Mouse (Mus musculus): Measurements from ENCODE around the gene Rab5c. TPM values are rescaled to one million over a fixed set of nuclear protein-coding genes. Genes with fewer than 3 reads are reported as not detected.

The Rab5c gene
- polyA plus RNA-seq, 2 experiments = 73.2 to 188 TPM

DNA sequence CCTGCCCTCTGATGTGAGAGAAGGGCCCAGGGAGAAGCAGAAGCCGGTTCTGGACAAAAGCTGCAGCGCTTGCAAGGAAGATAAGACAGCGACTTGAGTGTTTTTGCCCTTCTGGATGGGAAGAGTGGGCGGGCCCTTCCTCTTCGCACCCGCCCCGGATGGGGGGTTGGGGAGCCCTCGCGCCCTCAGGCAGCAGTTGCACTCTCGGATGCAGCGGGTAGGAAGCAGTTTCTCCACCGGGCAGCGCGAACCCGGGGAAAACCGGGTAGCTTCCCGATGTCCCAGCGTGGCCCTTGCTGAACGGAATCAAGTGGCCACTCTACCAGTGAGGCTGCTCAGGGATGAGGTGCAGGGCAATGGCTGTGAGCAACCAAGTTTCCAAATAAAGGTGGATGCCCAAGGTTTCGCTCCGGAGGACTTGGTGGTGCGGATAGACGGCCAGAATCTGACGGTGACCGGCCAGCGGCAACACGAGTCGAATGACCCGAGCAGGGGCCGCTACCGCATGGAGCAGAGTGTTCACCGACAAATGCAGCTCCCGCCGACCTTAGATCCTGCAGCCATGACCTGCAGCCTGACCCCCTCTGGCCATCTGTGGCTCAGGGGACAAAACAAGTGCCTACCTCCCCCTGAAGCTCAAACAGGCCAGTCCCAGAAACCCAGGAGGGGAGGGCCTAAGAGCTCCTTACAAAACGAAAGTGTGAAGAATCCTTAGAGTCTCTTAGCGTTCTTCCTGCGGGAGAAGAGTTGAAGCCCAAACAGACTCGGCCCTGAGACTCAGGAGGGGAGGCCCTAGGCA is 24.1 kb downstream of the Rab5c start, which contains the start of gene Hspb9:
Gene Hspb9 (plus strand): TSS at position 116 of the 799 bp plus-strand sequence.
- Histone ChIP-seq H3K9me3 (ENCODE audit: control insufficient read depth, low read length) (no peaks in the 10 kb centered on the region), H3K36me3 (ENCODE audit: control insufficient read depth, insufficient read depth, low read length) (peaks cover 57% of the 10 kb centered on the region), H3K27ac (replicated peaks; ENCODE audit: low read depth, low read length) (0 out of 2 replicates have a peak within 1 kb of the TSS, but pooled peaks have one; percentile 39), H3K27me3 (ENCODE audit: control insufficient read depth, insufficient read depth, low read length) (no peaks in the 10 kb centered on the region), H3K4me1 (ENCODE audit: control insufficient read depth, insufficient read depth, low read length) (peaks cover 23% of the 10 kb centered on the region), H3K9ac (ENCODE audit: low read depth, low read length, severe bottlenecking) (peak within 1 kb of the TSS; percentile 13; the same call in 1 of the 2 replicates), H3K4me2 (replicated peaks; ENCODE audit: low read depth, low read length, severe bottlenecking) (peak within 1 kb of the TSS; percentile 72), H3K4me3 (replicated peaks; ENCODE audit: low read length) (peak within 1 kb of the TSS; percentile 23)
- 0 out of 2 replicates have a peak, but pooled peaks have one; percentile 13 for TF ChIP-seq POLR2A (IDR thresholded peaks at IDR 0.05; ENCODE audit: borderline replicate concordance, extremely low read depth, insufficient read depth, insufficient read length)
- WGBS = 8% methylated on average over 38 of the region's 38 CpGs
- DNase-seq (ENCODE audit: low spot score) (peak; percentile 58), ATAC-seq (ENCODE audit: low FRiP score, low read depth) (no peak)

GRCm38 (mm10) chr11:100713174-100713573 is 24.8 kb downstream of the Rab5c start:
- Histone ChIP-seq H3K9me3 (ENCODE audit: control insufficient read depth, low read length) (no peaks in the 10 kb centered on the region), H3K4me1 (ENCODE audit: control insufficient read depth, insufficient read depth, low read length) (peaks cover 23% of the 10 kb centered on the region), H3K9ac (ENCODE audit: low read depth, low read length, severe bottlenecking) (0 out of 2 replicates have a peak overlapping the region, but pooled peaks have one; percentile 13), H3K27ac (replicated peaks; ENCODE audit: low read depth, low read length) (no peak overlapping the region), H3K36me3 (ENCODE audit: control insufficient read depth, insufficient read depth, low read length) (peaks cover 57% of the 10 kb centered on the region), H3K27me3 (ENCODE audit: control insufficient read depth, insufficient read depth, low read length) (no peaks in the 10 kb centered on the region), H3K4me2 (replicated peaks; ENCODE audit: low read depth, low read length, severe bottlenecking) (peak overlapping the region; percentile 49), H3K4me3 (replicated peaks; ENCODE audit: low read length) (0 out of 2 replicates have a peak overlapping the region, but pooled peaks have one; percentile 2)
- 61% methylated on average over 4 of the region's 4 CpGs for WGBS
- TF ChIP-seq POLR2A (IDR thresholded peaks at IDR 0.05; ENCODE audit: borderline replicate concordance, extremely low read depth, insufficient read depth, insufficient read length) = no peak
- DNase-seq (ENCODE audit: low spot score) (no peak), ATAC-seq (ENCODE audit: low FRiP score, low read depth) (no peak)

GRCm38 (mm10) chr11:100711783-100712615 is 26.0 kb downstream of the Rab5c start, which contains the start of gene Kat2a:
Kat2a (minus strand) TSS chr11:100712465.
- ATAC-seq (ENCODE audit: low FRiP score, low read depth) (peak; percentile 92), DNase-seq (ENCODE audit: low spot score) (peak; percentile 93)
- Histone ChIP-seq H3K9ac (ENCODE audit: low read depth, low read length, severe bottlenecking) (peak within 1 kb of the TSS; percentile 94), H3K4me2 (replicated peaks; ENCODE audit: low read depth, low read length, severe bottlenecking) (peak within 1 kb of the TSS; percentile 72), H3K9me3 (ENCODE audit: control insufficient read depth, low read length) (no peaks in the 10 kb centered on the region), H3K27ac (replicated peaks; ENCODE audit: low read depth, low read length) (peak within 1 kb of the TSS; percentile 59; the same call in 1 of the 2 replicates), H3K36me3 (ENCODE audit: control insufficient read depth, insufficient read depth, low read length) (peaks cover 56% of the 10 kb centered on the region), H3K27me3 (ENCODE audit: control insufficient read depth, insufficient read depth, low read length) (no peaks in the 10 kb centered on the region), H3K4me1 (ENCODE audit: control insufficient read depth, insufficient read depth, low read length) (peaks cover 23% of the 10 kb centered on the region), H3K4me3 (replicated peaks; ENCODE audit: low read length) (peak within 1 kb of the TSS; percentile 98)
- TF ChIP-seq POLR2A (IDR thresholded peaks at IDR 0.05; ENCODE audit: borderline replicate concordance, extremely low read depth, insufficient read depth, insufficient read length) = peak; percentile 81; the same call in 1 of the 2 replicates
- WGBS = 2% methylated on average over 40 of the region's 48 CpGs

DNA sequence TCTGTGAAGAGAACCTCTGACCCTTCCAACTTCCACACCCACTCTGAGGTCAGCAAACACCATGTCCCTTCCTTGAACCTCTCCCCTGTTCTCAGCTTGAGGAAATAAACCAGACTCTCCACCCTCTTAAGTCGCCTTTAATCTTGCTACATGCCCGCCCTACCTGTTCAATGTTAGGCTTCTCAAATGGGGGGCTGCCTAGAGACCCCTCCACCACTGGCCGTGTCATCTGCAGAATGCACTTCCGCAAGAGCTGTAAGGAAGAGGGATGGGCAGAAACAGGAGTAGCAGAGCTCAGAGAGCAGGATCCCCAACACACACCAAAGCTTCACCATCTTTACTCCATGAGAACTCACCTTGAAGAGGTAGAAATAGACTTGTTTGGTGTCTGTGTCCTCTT is 27.0 kb downstream of the Rab5c start:
- Histone ChIP-seq H3K36me3 (ENCODE audit: control insufficient read depth, insufficient read depth, low read length) (peaks cover 56% of the 10 kb centered on the region), H3K4me3 (replicated peaks; ENCODE audit: low read length) (no peak overlapping the region), H3K9me3 (ENCODE audit: control insufficient read depth, low read length) (no peaks in the 10 kb centered on the region), H3K4me2 (replicated peaks; ENCODE audit: low read depth, low read length, severe bottlenecking) (no peak overlapping the region), H3K4me1 (ENCODE audit: control insufficient read depth, insufficient read depth, low read length) (peaks cover 23% of the 10 kb centered on the region), H3K27ac (replicated peaks; ENCODE audit: low read depth, low read length) (no peak overlapping the region), H3K27me3 (ENCODE audit: control insufficient read depth, insufficient read depth, low read length) (no peaks in the 10 kb centered on the region), H3K9ac (ENCODE audit: low read depth, low read length, severe bottlenecking) (no peak overlapping the region; the same call in 1 of the 2 replicates)
- TF ChIP-seq POLR2A (IDR thresholded peaks at IDR 0.05; ENCODE audit: borderline replicate concordance, extremely low read depth, insufficient read depth, insufficient read length) = no peak
- 88% methylated on average over 4 of the region's 4 CpGs for WGBS
- no peak for DNase-seq (ENCODE audit: low spot score)
- ATAC-seq (ENCODE audit: low FRiP score, low read depth) = no peak

GRCm38 (mm10) chr11:100710528-100710927 is 27.5 kb downstream of the Rab5c start:
- ATAC-seq (ENCODE audit: low FRiP score, low read depth) (no peak), DNase-seq (ENCODE audit: low spot score) (no peak)
- no peak for TF ChIP-seq POLR2A (IDR thresholded peaks at IDR 0.05; ENCODE audit: borderline replicate concordance, extremely low read depth, insufficient read depth, insufficient read length)
- no peak overlapping the region for H3K27ac ChIP-seq (replicated peaks; ENCODE audit: low read depth, low read length)
- WGBS = 89% methylated on average over 15 of the region's 15 CpGs
- H3K4me2 ChIP-seq (replicated peaks; ENCODE audit: low read depth, low read length, severe bottlenecking) = no peak overlapping the region
- peaks cover 56% of the 10 kb centered on the region for H3K36me3 ChIP-seq (ENCODE audit: control insufficient read depth, insufficient read depth, low read length)
- H3K27me3 ChIP-seq (ENCODE audit: control insufficient read depth, insufficient read depth, low read length) = no peaks in the 10 kb centered on the region
- H3K9ac ChIP-seq (ENCODE audit: low read depth, low read length, severe bottlenecking) = no peak overlapping the region
- peaks cover 23% of the 10 kb centered on the region for H3K4me1 ChIP-seq (ENCODE audit: control insufficient read depth, insufficient read depth, low read length)
- no peak overlapping the region for H3K4me3 ChIP-seq (replicated peaks; ENCODE audit: low read length)
- no peaks in the 10 kb centered on the region for H3K9me3 ChIP-seq (ENCODE audit: control insufficient read depth, low read length)
